Mouse (Mus musculus): ENCODE data around the gene Cux1. TPM values are rescaled to one million over a fixed set of nuclear protein-coding genes. Genes with fewer than 3 reads are reported as not detected.

Gene Cux1
- polyA plus RNA-seq, 1 experiment: 284 TPM

DNA sequence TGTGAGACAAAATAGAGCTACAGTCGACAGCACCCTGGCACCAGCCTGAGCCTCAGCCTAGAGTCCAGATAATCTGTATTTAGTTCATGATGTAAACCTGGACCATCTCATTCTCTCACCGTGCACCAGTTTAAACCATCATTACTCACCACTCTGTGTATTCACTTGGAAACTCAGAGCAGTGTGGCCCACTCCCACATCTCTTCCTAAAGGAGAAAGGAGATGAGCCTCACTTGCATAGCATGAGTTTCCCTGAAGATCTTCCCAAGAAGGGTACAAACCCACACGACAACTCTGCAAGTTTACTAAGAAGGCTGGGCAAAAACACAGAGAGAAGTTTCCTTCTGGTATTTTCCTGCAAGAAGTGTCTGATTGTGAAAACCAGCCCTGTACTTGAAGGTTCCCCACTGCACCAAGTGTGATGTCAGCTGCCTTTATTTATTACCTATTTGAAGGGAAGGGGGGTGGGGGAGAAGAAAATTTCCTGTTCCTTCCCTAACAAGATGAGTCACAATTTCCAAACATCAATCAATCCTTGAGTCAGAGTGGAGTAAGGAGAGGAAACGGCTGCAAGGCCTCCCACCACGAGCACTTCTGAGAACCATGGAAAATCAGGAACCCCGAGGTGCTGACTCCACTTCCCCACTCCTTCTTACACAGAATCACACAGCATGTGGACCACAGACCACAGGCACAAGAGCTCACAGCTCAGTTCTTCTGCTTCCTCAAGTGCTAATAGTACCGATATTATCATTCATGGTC, 109.0 kb downstream of the Cux1 start:
- H3K27ac ChIP-seq (ENCODE audit: insufficient read depth, low read depth, low read length): peak overlapping the region; percentile 38; the same call in 1 of the 2 replicates
- TF ChIP-seq POLR2A (IDR thresholded peaks at IDR 0.05; ENCODE audit: insufficient read depth, low read depth, low read length) (no peak), CTCF (IDR thresholded peaks at IDR 0.05; ENCODE audit: insufficient read depth, low read depth, low read length) (no peak)
- H3K4me3 ChIP-seq (ENCODE audit: insufficient read depth, low read depth, low read length): no peak overlapping the region
- 57% methylated on average over 7 of the region's 7 CpGs for WGBS
- peaks cover 14% of the 10 kb centered on the region for H3K4me1 ChIP-seq (ENCODE audit: control insufficient read depth, insufficient read depth, low read length)

DNA sequence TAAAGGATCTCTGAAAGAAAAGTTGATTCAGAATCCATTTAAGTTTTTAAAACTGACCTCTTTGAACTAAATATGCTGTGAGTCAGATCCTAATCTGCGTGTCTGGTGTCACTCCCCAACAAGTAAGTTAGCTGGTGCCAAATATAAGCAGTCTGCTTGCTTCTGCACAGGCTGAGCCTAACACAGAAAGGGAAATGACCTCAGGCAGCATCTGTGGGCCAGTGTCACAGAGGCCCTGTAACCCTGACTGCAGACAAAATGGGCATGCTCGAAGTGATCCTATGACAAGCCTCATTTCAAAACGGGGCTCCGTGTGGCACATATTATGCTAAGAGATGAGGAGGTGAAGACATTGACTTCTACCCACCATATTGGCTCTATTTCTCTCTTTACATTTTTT, 110.9 kb downstream of the Cux1 start:
- Histone ChIP-seq H3K4me1 (ENCODE audit: control insufficient read depth, insufficient read depth, low read length) (peaks cover 10% of the 10 kb centered on the region), H3K27ac (ENCODE audit: insufficient read depth, low read depth, low read length) (no peak overlapping the region), H3K4me3 (ENCODE audit: insufficient read depth, low read depth, low read length) (no peak overlapping the region)
- TF ChIP-seq CTCF (IDR thresholded peaks at IDR 0.05; ENCODE audit: insufficient read depth, low read depth, low read length) (no peak), POLR2A (IDR thresholded peaks at IDR 0.05; ENCODE audit: insufficient read depth, low read depth, low read length) (no peak)
- WGBS: 85% methylated on average over 4 of the region's 4 CpGs

DNA sequence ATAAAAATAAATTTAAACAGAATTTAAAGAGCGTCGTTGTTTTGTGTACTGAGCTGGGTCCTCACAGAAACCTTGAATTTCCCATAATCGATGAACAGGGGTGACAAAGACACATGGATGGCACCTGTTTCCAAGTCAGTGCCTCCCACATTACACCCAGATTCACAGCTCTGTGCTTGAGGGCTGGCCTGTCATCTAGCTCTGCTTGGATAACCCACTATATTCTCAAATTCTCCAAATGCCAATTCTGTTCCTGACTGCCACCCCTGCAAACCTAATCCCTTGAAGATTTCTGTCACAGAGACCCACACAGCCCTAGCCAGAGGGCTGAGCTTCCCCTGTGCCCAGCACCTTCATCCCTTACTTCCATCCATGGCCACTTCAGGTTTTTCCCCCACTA, 114.6 kb downstream of the Cux1 start:
- TF ChIP-seq CTCF (IDR thresholded peaks at IDR 0.05; ENCODE audit: insufficient read depth, low read depth, low read length) (no peak), POLR2A (IDR thresholded peaks at IDR 0.05; ENCODE audit: insufficient read depth, low read depth, low read length) (no peak)
- 92% methylated on average over 3 of the region's 3 CpGs for WGBS
- Histone ChIP-seq H3K4me1 (ENCODE audit: control insufficient read depth, insufficient read depth, low read length) (peaks cover 4% of the 10 kb centered on the region; the same call in 1 of the 2 replicates), H3K4me3 (ENCODE audit: insufficient read depth, low read depth, low read length) (no peak overlapping the region), H3K27ac (ENCODE audit: insufficient read depth, low read depth, low read length) (no peak overlapping the region; the same call in 1 of the 2 replicates)

DNA sequence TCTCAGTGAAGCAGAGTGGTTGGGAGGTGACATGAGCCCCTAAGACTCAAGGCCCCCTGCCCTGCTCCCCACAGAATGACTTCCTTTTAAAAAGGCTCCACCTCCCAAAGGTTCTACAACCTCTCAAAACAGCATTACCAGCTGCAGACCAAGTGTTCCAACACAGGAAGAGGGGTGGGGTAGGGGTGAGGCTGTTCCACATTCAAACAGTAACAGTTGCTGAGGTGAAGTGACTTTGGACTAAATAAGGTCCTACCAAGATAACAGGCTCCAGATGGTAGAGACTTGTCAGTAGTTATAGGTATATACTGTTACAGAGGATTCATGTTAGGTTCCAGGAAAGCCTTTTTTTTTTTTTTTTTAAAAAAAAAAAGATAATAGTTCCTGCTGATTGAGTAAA, 117.5 kb downstream of the Cux1 start:
- TF ChIP-seq CTCF (IDR thresholded peaks at IDR 0.05; ENCODE audit: insufficient read depth, low read depth, low read length): no peak
- TF ChIP-seq POLR2A (IDR thresholded peaks at IDR 0.05; ENCODE audit: insufficient read depth, low read depth, low read length): no peak
- H3K4me3 ChIP-seq (ENCODE audit: insufficient read depth, low read depth, low read length): no peak overlapping the region
- H3K27ac ChIP-seq (ENCODE audit: insufficient read depth, low read depth, low read length): no peak overlapping the region
- 0 out of 2 replicates have a peak, but pooled peaks cover 4% of the 10 kb centered on the region for H3K4me1 ChIP-seq (ENCODE audit: control insufficient read depth, insufficient read depth, low read length)

DNA sequence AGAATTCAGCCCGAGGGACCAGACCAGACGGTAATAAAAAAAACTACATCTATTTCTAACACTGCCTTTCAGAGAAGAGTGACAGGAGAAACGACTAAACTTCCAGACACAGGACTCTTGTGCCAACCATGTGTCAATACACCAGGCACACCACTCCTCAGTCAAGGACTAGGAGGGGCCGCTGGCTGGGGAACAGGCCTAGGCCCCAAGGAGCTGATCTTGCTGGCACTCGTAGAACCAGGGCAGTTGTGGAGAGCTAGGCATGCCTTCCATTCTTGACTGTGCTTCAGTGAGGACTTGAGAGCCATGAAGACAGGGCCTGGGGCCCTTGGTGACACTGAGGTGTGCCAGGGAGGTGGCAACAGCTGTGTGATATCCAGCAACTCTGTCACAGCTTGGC, 121.3 kb downstream of the Cux1 start:
- Histone ChIP-seq H3K27ac (ENCODE audit: insufficient read depth, low read depth, low read length) (no peak overlapping the region), H3K4me3 (ENCODE audit: insufficient read depth, low read depth, low read length) (no peak overlapping the region), H3K4me1 (ENCODE audit: control insufficient read depth, insufficient read depth, low read length) (0 out of 2 replicates have a peak, but pooled peaks cover 3% of the 10 kb centered on the region)
- WGBS: 68% methylated on average over 5 of the region's 5 CpGs
- TF ChIP-seq CTCF (IDR thresholded peaks at IDR 0.05; ENCODE audit: insufficient read depth, low read depth, low read length): no peak
- TF ChIP-seq POLR2A (IDR thresholded peaks at IDR 0.05; ENCODE audit: insufficient read depth, low read depth, low read length): no peak

DNA sequence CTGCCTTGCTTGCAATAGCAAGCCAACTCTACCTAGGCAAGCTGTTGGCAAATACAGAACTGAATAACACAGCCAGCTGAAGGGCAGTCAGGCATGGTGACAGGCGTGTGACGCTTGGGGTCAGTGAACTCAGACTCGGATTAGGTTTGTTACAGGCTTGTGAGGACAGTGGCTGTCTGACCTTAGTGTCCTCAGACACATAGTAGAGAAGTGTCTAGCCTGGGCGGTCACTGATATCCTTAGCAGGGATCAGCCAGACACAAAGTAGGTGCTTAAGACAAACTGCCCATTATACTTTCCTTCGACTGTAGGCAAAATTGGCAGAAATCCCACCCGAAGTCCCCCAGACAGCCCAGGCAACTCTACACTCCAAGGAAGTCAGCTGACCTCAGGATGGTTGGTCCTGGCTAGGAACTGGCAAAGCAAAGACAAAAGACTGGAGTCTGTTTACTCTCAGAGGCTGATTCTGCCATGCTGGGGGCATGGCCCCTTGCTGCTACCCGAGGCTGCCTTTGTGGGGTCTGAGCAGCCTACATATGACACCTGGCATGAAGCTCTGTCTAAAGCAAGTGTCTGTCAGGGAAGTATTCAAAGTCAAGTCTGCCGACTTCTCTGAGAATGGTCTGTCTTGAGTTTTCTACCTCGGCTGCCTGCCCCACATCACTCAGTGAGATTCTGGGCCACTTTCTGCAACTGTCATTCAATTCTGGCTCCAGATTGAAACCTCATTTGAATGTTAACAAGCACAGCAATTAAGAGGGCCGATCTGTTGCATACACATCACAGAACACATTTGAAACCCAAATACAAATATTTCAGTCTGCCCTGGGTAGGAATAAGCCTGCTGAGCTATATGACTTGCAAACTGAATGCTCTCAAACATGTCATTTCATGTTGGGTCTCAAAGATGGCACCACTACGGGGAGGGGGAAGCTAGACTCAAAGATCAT, 124.8 kb downstream of the Cux1 start:
- Histone ChIP-seq H3K4me3 (ENCODE audit: insufficient read depth, low read depth, low read length) (no peak overlapping the region), H3K27ac (ENCODE audit: insufficient read depth, low read depth, low read length) (no peak overlapping the region), H3K4me1 (ENCODE audit: control insufficient read depth, insufficient read depth, low read length) (0 out of 2 replicates have a peak, but pooled peaks cover 3% of the 10 kb centered on the region)
- 50% methylated on average over 11 of the region's 11 CpGs for WGBS
- TF ChIP-seq POLR2A (IDR thresholded peaks at IDR 0.05; ENCODE audit: insufficient read depth, low read depth, low read length) (no peak), CTCF (IDR thresholded peaks at IDR 0.05; ENCODE audit: insufficient read depth, low read depth, low read length) (no peak)

DNA sequence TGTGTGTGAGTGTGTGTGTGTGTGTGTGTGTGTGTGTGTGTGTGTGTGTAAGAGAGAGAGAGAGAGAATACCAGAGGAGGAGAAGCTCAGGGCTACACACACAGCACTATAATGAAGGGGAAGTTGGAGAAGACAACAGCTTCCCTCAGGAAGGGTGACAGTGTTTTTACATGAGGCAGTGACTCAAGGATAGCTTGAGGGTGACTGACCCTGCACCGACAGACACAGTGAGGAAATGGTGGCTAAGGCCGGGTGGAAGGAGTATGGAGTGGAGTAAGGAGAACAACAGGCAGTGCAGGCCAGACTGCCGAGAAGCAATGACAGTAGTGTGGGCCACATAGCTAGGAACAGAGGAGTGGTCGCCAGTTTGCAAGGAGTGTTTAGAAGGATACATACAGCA, 137.6 kb downstream of the Cux1 start:
- peaks cover 21% of the 10 kb centered on the region for H3K4me1 ChIP-seq (ENCODE audit: control insufficient read depth, insufficient read depth, low read length)
- 85% methylated on average over 4 of the region's 4 CpGs for WGBS
- H3K4me3 ChIP-seq (ENCODE audit: insufficient read depth, low read depth, low read length): no peak overlapping the region
- no peak overlapping the region for H3K27ac ChIP-seq (ENCODE audit: insufficient read depth, low read depth, low read length)
- TF ChIP-seq POLR2A (IDR thresholded peaks at IDR 0.05; ENCODE audit: insufficient read depth, low read depth, low read length) (no peak), CTCF (IDR thresholded peaks at IDR 0.05; ENCODE audit: insufficient read depth, low read depth, low read length) (no peak)

DNA sequence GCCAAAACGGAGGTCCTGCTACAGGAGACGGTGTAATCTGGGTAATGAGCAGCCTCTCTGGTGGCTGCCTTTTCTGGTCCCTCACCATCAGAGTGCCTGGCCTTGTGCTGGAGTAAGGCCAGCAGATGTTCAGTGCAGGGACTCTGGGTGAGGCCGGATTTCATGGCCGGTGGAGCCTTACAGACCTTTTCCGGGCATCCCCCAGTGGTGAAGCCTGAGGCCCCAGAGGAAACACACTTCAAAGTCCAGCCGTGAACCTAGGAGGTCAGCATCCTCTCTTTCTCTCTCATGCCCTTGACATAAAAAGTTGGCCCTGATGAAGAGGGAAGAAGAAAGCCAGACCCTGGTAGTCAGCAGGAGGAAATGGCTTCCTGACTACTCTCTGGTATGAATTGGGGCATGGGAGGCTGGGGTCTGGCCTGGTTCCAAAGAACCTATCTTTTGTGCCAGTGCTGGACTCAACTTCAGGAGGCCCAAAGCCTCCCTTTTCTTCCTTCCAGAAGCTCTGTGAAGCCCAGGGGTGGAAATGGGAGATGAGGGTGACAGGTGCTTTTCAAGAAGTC, 138.7 kb downstream of the Cux1 start:
- Histone ChIP-seq H3K4me3 (ENCODE audit: insufficient read depth, low read depth, low read length) (no peak overlapping the region), H3K4me1 (ENCODE audit: control insufficient read depth, insufficient read depth, low read length) (peaks cover 21% of the 10 kb centered on the region), H3K27ac (ENCODE audit: insufficient read depth, low read depth, low read length) (0 out of 2 replicates have a peak overlapping the region, but pooled peaks have one; percentile 15)
- 53% methylated on average over 6 of the region's 6 CpGs for WGBS
- TF ChIP-seq POLR2A (IDR thresholded peaks at IDR 0.05; ENCODE audit: insufficient read depth, low read depth, low read length) (no peak), CTCF (IDR thresholded peaks at IDR 0.05; ENCODE audit: insufficient read depth, low read depth, low read length) (no peak)

All from olfactory bulb, adult 2 months (tissue).